Mouse (Mus musculus): ENCODE measurements around the gene Gm10663.

GRCm38 (mm10) chr8:65104041-65104440 lies 29.2 kb downstream of the Gm10663 start:
- TF ChIP-seq GATA1 (IDR thresholded peaks at IDR 0.05; ENCODE audit: borderline replicate concordance, low read length) = no peak
- no peak for TF ChIP-seq FLI1 (IDR thresholded peaks at IDR 0.05; ENCODE audit: low read length)

Measured in megakaryocyte, embryonic 14.5 days (primary cell).